Mouse (Mus musculus) embryonic stem cell, embryonic (primary cell): ENCODE data around the gene Nhlh2.

Experiments used
- CTCF ChIA-PET, 4 experiments: fragments of 300-600 bp in 2 of 4; fragments of 350-600 bp in 2 of 4; sonication (Branson Sonifier 250); formaldehyde crosslinking; loops; one replicate each; lab custom pipeline; 2022; ENCODE audit warnings: inconsistent platforms in 2 of 4; lab: Charles Lee
- POLR2A ChIA-PET, 4 experiments: fragments of 300-600 bp in 2 of 4; fragments of 350-600 bp in 2 of 4; sonication (Branson Sonifier 250); formaldehyde crosslinking; loops; one replicate each; lab custom pipeline; 2022; ENCODE audit warnings: antibody characterized with exemption in 4 of 4, inconsistent platforms in 1 of 4; lab: Charles Lee

Nhlh2 gene

GRCm38 (mm10) chr3:102020604-102021003, 10.7 kb downstream of the Nhlh2 start:
- CTCF ChIA-PET, result interaction anchor here in 2 of 4 experiments (1.1 to 1.7 kb wide), 3 partner anchors 9 to 101 kb away, joined by 3 to 5 read pairs (median 3); no protein-coding TSS in a partner anchor
- POLR2A ChIA-PET, result interaction anchor here in 2 of 4 experiments (0.7 to 1.2 kb wide), 3 partner anchors 29 to 147 kb away, joined by 3 read pairs; no protein-coding TSS in a partner anchor

DNA sequence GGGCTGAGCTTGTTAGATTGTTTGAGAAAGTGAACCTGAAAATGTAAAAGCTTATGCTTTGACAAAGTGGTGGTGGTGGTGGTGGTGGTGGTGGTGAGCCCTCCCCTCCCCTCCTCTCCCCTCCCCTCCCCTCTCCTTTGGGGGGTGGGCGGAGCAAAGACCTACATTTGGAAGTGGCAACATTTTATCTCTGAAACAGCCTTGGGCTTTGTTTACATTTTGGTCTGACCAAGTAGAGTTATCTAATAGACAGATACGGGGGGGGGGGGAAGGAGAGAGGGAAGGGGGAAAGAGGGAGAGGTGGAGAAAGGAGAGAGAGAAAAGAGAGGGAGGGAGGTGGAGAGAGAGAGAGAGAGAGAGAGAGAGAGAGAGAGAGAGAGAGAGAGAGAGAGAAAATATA, 12.8 kb downstream of the Nhlh2 start:
- CTCF ChIA-PET, result interaction anchor here in 1 of 4 experiments (0.6 kb wide), 1 partner anchor 1091 kb away, joined by 4 read pairs; no protein-coding TSS in a partner anchor
- POLR2A ChIA-PET, result interaction anchor here in 1 of 4 experiments (1.1 kb wide), 1 partner anchor 39 kb away, joined by 3 read pairs; no protein-coding TSS in a partner anchor

GRCm38 (mm10) chr3:102023337-102023736, 13.5 kb downstream of the Nhlh2 start:
- CTCF ChIA-PET, result interaction anchor here in 1 of 4 experiments (0.5 to 0.6 kb wide), 3 partner anchors 38 to 1091 kb away, joined by 3 to 5 read pairs (median 4); no protein-coding TSS in a partner anchor
- POLR2A ChIA-PET, result interaction anchor here in 1 of 4 experiments (0.9 to 1.1 kb wide), 2 partner anchors 12 to 38 kb away, joined by 3 to 4 read pairs; no protein-coding TSS in a partner anchor

GRCm38 (mm10) chr3:102023829-102024228, 14.0 kb downstream of the Nhlh2 start:
- CTCF ChIA-PET, result interaction anchor here in 1 of 4 experiments (0.5 to 0.6 kb wide), 2 partner anchors 38 to 39 kb away, joined by 3 to 5 read pairs; no protein-coding TSS in a partner anchor
- POLR2A ChIA-PET, result interaction anchor here in 1 of 4 experiments (0.9 kb wide), 1 partner anchor 13 kb away, joined by 4 read pairs; no protein-coding TSS in a partner anchor

- POLR2A ChIA-PET, result no interaction called here
- CTCF ChIA-PET, result no interaction called here
These were observed 15.1 kb downstream of the Nhlh2 start for GRCm38 (mm10) chr3:102024981-102025451.

DNA sequence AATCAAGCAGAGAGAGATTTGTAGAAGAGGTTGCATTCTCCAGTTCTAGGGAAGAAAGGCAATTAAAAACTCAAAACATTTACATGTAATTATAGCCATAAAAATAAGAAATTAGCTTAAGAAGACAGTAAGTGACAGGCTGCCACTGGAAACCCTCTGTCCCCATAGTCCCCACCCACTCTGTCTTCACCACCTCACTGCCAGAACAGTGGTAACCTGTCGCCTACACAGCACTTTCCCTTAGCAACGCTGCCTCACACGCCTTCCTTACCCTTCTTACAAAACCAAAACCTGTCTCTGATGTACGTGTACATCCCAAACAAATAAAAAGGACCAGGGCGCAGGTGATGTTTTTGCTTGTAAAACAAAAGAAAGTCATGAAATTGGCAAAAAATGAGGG, 15.8 kb downstream of the Nhlh2 start:
- CTCF ChIA-PET, result no interaction called here
- POLR2A ChIA-PET, result interaction anchor here in 1 of 4 experiments (0.9 kb wide), 1 partner anchor 17 kb away, joined by 3 read pairs; no protein-coding TSS in a partner anchor

DNA sequence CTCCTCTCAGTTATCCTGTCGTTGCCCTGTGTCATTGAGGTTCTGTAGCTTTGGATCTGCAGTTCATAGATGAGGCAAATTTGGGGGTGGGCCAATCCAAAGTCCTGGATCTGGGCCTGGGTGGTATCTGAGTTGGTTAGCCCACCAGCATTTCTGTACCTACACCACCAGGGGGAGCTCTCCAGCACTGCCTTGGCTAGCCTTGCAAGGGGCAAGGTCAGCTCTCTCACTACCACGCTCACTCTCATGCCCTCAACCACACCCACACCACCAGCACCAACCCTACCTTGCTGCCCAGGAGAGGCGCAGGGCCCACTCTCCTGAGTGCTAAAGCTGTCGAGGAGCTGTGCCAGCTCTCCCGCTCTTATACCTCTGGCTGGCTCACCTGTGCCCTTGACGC, 18.0 kb downstream of the Nhlh2 start:
- POLR2A ChIA-PET, result interaction anchor here in 2 of 4 experiments (0.5 to 1.1 kb wide), 3 partner anchors 11 to 192 kb away, joined by 3 to 5 read pairs (median 4); no protein-coding TSS in a partner anchor
- CTCF ChIA-PET, result interaction anchor here (0.5 to 1.3 kb wide), 25 partner anchors 9 to 936 kb away, joined by 3 to 8 read pairs (median 4); partner anchors contain the start of gene Nr1h5 (in 1 of the 4)

- POLR2A ChIA-PET, result interaction anchor here in 1 of 4 experiments (0.6 to 0.7 kb wide), 2 partner anchors 128 to 1171 kb away, joined by 3 to 9 read pairs; no protein-coding TSS in a partner anchor
- CTCF ChIA-PET, result interaction anchor here in 3 of 4 experiments (1.0 to 1.5 kb wide), 4 partner anchors 10 to 44 kb away, joined by 3 to 8 read pairs (median 5); no protein-coding TSS in a partner anchor
These were observed 27.9 kb downstream of the Nhlh2 start for GRCm38 (mm10) chr3:102037806-102038205.

- POLR2A ChIA-PET, result no interaction called here
- CTCF ChIA-PET, result interaction anchor here in 3 of 4 experiments (1.0 to 1.2 kb wide), 3 partner anchors 11 to 43 kb away, joined by 3 to 6 read pairs (median 3); no protein-coding TSS in a partner anchor
These were observed 28.7 kb downstream of the Nhlh2 start for GRCm38 (mm10) chr3:102038608-102039007.

DNA sequence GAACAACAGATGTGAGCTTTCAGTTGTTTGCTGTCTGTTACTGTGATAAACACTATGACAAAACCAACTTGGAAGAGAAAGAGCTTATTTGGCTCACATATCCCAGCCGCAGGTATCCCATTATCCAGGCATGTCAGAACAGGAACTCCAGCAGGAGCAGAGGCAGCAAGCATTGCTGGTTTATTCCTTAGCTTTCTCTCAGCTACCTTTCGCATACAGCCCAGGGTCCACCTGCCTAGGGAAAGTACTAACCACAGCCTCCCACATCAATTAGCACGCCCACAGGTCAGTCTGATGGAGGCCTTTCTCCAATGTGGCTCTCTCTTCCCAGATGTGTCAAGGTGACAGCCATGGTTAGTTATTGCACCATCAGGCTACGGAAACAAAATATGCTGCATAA, 31.8 kb downstream of the Nhlh2 start:
- CTCF ChIA-PET, result interaction anchor here in 2 of 4 experiments (0.5 to 1.5 kb wide), 2 partner anchors 14 to 549 kb away, joined by 3 to 4 read pairs; no protein-coding TSS in a partner anchor
- POLR2A ChIA-PET, result no interaction called here

GRCm38 (mm10) chr3:102045071-102045470, 35.2 kb downstream of the Nhlh2 start:
- CTCF ChIA-PET, result interaction anchor here in 1 of 4 experiments (1.7 kb wide), 1 partner anchor 17 kb away, joined by 4 read pairs; no protein-coding TSS in a partner anchor
- POLR2A ChIA-PET, result no interaction called here

- ChIA-PET CTCF (interaction anchor here in 1 of 4 experiments (1.0 kb wide), 2 partner anchors 15 to 208 kb away, joined by 3 read pairs; no protein-coding TSS in a partner anchor), POLR2A (no interaction called here)
These were observed 37.7 kb downstream of the Nhlh2 start for GRCm38 (mm10) chr3:102047532-102047931.

- ChIA-PET POLR2A (interaction anchor here in 2 of 4 experiments (0.5 to 1.3 kb wide), 3 partner anchors 13 to 38 kb away, joined by 3 to 4 read pairs (median 3); no protein-coding TSS in a partner anchor), CTCF (interaction anchor here in 1 of 4 experiments (1.5 kb wide), 1 partner anchor 13 kb away, joined by 4 read pairs; no protein-coding TSS in a partner anchor)
These were observed 39.6 kb downstream of the Nhlh2 start for GRCm38 (mm10) chr3:102049207-102050104.

DNA sequence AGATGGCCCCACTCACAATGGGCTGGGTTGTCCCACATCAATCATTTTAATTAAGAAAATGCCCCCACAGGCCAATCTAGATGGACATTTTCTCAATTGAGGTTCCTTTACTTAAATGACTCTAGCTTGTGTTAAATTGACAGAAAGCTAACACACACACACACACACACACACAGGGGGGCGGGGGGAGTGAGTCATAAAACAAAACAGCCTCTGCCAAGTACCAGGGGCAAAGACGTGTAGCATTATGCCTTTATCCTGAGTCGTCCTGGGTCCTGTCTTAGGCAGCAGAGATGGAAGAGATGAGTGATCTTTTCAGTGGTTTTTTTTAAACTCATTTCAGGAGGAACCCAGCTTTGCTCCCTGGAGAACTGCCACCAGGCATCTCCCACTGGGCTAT, 42.2 kb downstream of the Nhlh2 start:
- CTCF ChIA-PET, result interaction anchor here in 1 of 4 experiments (0.5 kb wide), 1 partner anchor 625 kb away, joined by 3 read pairs; no protein-coding TSS in a partner anchor
- POLR2A ChIA-PET, result no interaction called here

GRCm38 (mm10) chr3:102053293-102053692, 43.4 kb downstream of the Nhlh2 start:
- ChIA-PET CTCF (interaction anchor here (0.5 to 1.5 kb wide), 6 partner anchors 8 to 176 kb away, joined by 3 to 14 read pairs (median 4); no protein-coding TSS in a partner anchor), POLR2A (interaction anchor here in 2 of 4 experiments (0.9 to 1.2 kb wide), 2 partner anchors 10 kb away, joined by 4 to 7 read pairs; no protein-coding TSS in a partner anchor)

DNA sequence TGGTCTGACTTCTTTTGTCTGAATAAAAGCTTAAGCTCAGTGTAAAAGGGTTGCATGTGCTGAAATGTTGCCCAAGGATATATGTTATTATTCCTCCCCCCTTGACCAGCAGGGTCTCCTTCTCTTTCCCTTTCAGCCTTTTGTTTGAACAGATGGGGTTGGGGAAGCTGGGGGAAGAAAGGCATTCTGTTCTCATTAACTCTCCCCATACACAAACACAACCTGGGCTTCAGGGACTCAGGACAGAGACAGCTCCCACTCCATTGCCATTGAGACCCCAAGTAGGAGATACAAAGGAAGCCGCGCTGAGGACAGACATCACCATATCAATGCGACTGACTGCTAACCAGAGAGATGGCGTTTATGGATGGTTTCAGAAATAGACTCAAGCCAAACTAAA, 46.0 kb downstream of the Nhlh2 start:
- POLR2A ChIA-PET, result interaction anchor here in 3 of 4 experiments (0.6 to 0.7 kb wide), 5 partner anchors 67 to 352 kb away, joined by 3 to 4 read pairs (median 3); no protein-coding TSS in a partner anchor
- CTCF ChIA-PET, result interaction anchor here in 1 of 4 experiments (0.7 to 1.3 kb wide), 2 partner anchors 28 to 34 kb away, joined by 3 to 4 read pairs; no protein-coding TSS in a partner anchor

DNA sequence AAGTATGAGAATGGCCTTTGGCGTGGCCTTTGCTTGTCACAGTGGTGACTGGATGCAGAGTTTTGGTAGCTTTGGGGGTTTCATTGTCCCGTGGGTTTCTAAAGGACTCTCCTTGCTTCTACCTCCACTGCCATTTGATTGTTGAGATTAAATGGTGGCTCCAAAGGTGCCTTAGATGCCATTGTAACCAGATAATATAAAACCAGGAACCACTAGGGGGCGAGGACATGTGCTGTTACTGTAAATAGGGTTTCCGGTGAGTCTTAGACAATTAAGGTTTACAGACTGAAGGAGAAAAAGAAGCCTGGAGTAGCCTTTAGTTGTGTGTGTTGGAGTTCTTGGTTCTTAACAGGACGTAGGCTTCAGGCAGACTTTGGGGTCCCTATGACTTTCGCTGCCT, 50.2 kb downstream of the Nhlh2 start:
- ChIA-PET CTCF (interaction anchor here in 1 of 4 experiments (1.1 to 1.5 kb wide), 2 partner anchors 39 to 564 kb away, joined by 3 read pairs; no protein-coding TSS in a partner anchor), POLR2A (interaction anchor here in 1 of 4 experiments (1.9 kb wide), 1 partner anchor 44 kb away, joined by 4 read pairs; no protein-coding TSS in a partner anchor)
